Mouse (Mus musculus) liver, postnatal 0 days (tissue): Measurements from ENCODE around the gene Gm20388.

Experiments used
- CTCF ChIP-seq: sonication (generic); IDR thresholded peaks from 2 replicates; pipeline ENCODE4 v1.5.1; 2016; ENCODE audit warnings: antibody characterized with exemption, low read depth
- EP300 ChIP-seq: IDR thresholded peaks from 2 replicates; pipeline ENCODE4 v1.6.1; 2016; ENCODE audit warnings: antibody characterized with exemption, low read depth, mild to moderate bottlenecking

GRCm38 (mm10) chr8:120619235-120620180, 708.9 kb downstream of the Gm20388 start:
- TF ChIP-seq CTCF (no peak), EP300 (peak; percentile 44)
